Mouse (Mus musculus) spleen, adult 12 weeks (tissue): Measurements from ENCODE around the gene Lancl2.

Source experiments
- DNase-seq: peaks from one replicate; pipeline ENCODE4 v3.0.0; 2022; ENCODE audit warnings: low spot score

Lancl2 gene

DNA sequence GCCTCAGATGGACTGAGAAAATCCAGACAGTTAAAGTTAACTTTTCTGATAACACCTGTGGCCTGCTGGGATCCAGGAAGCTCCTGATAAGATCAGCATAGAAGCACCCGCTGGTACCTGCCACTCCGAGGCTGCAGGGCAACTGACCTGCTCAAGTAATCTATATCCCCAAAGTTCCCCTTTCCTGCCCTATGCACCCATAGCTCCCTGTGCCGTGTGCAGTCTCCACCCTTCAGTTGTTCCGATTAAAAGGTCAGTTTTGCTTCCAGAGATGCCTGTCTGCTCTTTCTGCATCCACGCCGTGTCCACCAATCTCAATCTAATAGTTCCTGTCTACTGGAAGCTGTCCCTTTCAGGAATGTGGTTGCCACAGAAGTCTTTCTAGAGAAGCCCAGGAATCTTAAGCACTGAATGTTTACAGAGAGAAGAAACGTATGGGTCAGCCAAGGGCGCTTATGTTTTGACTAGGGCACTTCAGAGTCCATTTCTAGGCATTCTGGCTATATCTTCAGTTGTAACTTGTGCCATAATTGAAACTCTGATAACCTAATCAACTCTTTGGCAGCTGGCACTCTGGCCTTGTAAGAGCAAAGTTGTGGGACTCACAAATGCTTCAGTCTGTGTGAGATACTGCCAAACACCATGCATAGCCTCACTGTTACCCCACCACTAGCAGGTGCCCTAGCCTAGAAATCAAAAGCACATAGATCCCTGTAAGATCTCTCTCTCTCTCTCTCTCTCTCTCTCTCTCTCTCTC lies 65.0 kb downstream of the Lancl2 start:
- peak; percentile 54 for DNase-seq

DNA sequence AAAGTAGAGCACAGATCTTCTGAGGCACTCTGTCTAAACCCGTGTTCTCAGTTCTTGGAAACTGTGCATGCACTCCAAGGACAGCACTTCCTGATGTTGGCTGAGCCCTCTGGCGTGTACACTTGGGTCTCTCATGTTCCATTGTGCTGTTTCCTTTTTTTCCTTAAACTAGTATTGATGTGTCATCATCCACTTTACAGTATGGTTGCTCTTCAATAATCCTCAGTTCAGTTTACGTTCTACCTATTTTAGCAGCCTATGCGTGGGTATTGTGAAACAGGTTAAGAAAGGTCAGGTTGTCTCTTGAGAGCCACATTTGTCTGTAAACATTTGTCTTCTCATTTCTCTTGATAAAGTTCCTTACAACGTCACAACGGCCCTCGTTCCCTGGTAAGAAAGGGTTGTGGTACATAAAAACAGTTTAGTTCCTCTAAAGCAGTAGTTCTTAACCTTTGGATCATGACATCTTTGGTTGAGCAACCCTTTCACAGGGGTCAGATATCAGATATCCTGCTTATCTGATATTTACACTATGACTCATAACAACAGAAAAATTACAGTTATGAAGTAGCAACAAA lies 66.7 kb downstream of the Lancl2 start:
- no peak for DNase-seq

DNA sequence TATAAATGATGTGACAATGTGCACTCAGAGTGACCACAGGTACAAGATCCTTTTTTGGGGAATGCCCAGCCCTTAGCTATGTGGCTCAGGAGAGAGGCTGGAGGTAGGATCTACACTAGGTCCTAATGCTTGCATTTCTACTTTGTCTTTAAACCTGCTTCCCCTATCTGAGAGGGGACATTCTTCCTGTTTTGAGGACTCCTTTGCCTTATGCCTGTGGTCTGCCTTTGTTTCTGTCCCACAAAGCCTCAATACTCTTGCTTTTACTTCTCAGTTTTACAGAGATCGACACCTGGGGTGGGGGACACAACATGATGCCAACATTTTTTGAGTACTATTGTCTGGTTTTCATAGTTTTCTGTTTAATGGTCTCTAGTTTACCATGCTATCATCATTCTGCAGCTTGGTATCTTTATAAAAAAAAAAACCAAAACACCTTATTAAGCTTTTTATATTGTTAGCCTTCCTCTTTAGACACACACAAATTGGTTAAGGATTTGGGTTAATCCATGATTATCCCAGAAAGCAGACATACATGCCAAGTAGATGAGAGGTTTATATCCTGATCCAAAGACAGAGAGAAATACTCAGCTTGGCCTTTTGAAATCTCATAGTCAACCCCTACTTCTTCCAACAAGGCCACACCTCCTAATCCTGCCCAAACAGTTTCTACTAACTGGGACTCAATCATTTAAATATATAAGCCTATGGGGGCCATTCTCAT lies 68.3 kb downstream of the Lancl2 start:
- no peak for DNase-seq

DNA sequence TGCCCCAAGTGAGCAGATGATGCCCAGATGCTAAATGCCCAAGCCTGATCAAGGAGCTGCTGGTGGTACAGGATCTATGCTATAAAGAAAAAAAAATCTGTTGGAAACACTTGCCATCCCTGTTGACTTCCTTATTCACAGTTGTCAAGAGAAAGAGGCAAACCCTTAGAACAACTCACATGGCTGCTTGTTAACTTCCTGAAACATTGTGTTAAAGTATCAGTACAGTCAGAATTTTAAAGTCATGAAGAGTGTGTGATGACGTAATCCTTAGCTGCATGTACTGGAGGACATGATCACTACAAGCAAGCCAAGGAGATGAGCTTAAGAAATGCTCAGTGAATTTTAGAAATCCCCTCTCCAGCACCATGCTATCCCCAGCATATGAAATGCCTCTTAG lies 71.5 kb downstream of the Lancl2 start:
- DNase-seq = no peak

DNA sequence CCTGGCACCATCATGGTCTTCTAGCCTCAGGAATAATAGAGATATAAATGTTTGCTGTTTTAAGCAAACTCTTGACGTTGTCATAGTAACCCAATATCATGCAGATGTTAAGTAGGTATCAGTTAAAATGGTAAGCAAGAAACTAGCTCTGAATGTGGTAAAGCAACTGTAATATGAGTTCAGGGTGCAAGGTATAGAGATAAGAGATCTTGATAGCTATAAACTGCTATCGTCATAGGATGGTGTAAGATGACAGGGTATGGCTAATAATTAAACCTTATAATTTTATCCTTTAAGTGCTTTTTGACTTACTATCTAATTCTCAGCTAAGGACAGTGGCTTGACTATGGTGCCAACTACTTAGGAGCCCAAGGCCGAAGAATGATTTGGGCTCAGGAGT lies 78.0 kb downstream of the Lancl2 start:
- no peak for DNase-seq

DNA sequence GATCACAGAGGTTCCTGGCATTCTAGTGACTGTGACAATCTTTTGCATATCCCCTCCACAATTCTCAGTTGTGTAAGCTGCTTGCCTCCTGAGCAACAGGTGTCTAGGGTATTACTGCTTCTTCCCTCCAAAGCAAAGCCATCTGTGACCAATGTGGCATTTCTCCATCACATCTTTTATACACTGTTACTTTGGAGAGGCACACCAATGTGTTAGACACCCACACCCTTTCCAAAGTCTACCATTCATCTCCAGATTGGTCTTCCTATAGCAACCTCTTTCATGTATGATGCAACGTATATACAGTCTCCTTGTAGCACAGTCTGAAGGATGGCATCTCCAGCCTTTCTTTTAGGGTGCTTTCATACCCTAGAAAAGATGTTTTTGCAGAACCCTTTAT lies 80.3 kb downstream of the Lancl2 start:
- DNase-seq = no peak

DNA sequence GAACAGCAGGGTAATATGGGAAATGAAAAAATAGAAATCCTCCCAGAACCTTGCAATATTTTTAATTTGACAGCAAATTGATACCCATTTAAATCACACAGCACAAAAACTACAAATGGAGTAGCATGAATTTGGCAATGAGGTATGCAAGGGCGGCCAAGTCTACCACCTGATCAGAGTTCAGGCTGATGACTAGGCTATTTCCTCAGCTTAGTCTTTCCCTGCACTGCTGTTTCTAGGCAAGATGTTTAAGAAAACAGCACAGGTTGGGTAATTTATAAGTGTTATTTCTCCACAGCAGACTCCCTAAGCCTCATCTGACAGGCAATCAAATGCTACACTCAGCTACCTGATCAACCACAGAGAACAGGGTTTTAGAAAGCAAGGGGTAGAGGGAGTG lies 81.9 kb downstream of the Lancl2 start:
- no peak for DNase-seq

DNA sequence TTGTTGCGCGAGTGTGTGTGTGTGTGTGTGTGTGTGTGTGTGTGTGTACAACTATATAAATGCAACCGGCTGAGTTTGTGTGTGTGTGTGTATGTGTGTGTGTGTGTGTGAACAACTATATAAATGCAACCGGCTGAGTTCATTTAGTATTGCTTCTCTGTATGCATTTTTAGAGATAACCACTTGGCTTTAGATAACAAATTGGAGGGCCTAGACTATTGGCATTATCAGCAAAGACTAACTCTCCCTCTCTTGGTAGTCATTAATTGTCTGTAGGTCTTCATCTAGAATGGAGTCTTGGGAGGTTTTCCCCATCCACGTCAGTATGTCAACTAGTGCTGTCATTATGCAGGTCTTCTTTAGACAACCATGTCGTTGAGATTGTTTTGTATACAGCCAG lies 85.0 kb downstream of the Lancl2 start:
- no peak for DNase-seq
